Mouse (Mus musculus) B cell, adult (primary cell): ENCODE results near the gene Nle1. TPM values are rescaled to one million over a fixed set of nuclear protein-coding genes. Genes with fewer than 3 reads are reported as not detected.

ENCODE experiments used
- total RNA-seq: library from RNA; stranded (reverse); gene quantifications from 4 replicates; pipeline ENCODE4 v1.2.4, GENCODE M21; 2023; ENCODE audit not compliant: inconsistent age

Nle1 gene
- 64.6 to 73.7 TPM (median 69.9 TPM) in 4 replicates for total RNA-seq

GRCm38 (mm10) chr11:82907651-82908607 is at the start of gene Nle1:
TSS of gene Nle1 (minus strand) at chr11:82908411.

GRCm38 (mm10) chr11:82950736-82951481 is 42.7 kb upstream of the Nle1 start, which contains the start of gene Slfn5:
TSS of gene Slfn5 (plus strand) at chr11:82951349.

GRCm38 (mm10) chr11:82910250-82910649 is 2.0 kb upstream of the Nle1 start, which contains the start of gene Unc45b:
TSS of gene Unc45b (plus strand) at chr11:82910550.

GRCm38 (mm10) chr11:82891936-82892335 is 16.3 kb downstream of the Nle1 start, which contains the start of gene Fndc8:
TSS of gene Fndc8 (plus strand) at chr11:82892124.

GRCm38 (mm10) chr11:82890342-82890762 is 17.9 kb downstream of the Nle1 start, which contains the start of gene Rad51d:
TSS of gene Rad51d (minus strand) at chr11:82890614.

GRCm38 (mm10) chr11:82871031-82871446 is 37.2 kb downstream of the Nle1 start, which contains the start of gene Rffl:
TSS of gene Rffl (minus strand) at chr11:82871210.

Other genes starting within 250 kb of the Nle1 start
- 0.39 TPM in 1 of 4 replicates, not detected in the others for gene Cct6b, start 144.1 kb downstream of the Nle1 start, total RNA-seq
- gene Zfp830, start 144.1 kb downstream of the Nle1 start, total RNA-seq = 39.1 to 42.6 TPM (median 41.3 TPM) in 4 replicates
- gene Lig3, start 127.3 kb downstream of the Nle1 start, total RNA-seq = 32.4 to 37.1 TPM (median 33.9 TPM) in 4 replicates
- 15.3 to 18.5 TPM (median 18.0 TPM) in 4 replicates for gene Rffl, start 37.2 kb downstream of the Nle1 start, total RNA-seq
- 19.3 to 25.6 TPM (median 21.3 TPM) in 4 replicates for gene Rad51d, start 17.8 kb downstream of the Nle1 start, total RNA-seq
- not detected in 4 replicates for gene Fndc8, start 16.3 kb downstream of the Nle1 start, total RNA-seq
- gene Unc45b, start 2.1 kb upstream of the Nle1 start, total RNA-seq = not detected in 4 replicates
- gene Slfn5, start 42.9 kb upstream of the Nle1 start, total RNA-seq = 15.8 to 31.5 TPM (median 20.0 TPM) in 4 replicates
- 17.8 to 28.1 TPM (median 21.1 TPM) in 4 replicates for gene Slfn9, start 83.4 kb upstream of the Nle1 start, total RNA-seq
- 32.8 to 43.5 TPM (median 41.5 TPM) in 4 replicates for gene Slfn8, start 112.4 kb upstream of the Nle1 start, total RNA-seq
- 96.4 to 140 TPM (median 114 TPM) in 4 replicates for gene Slfn2, start 156.7 kb upstream of the Nle1 start, total RNA-seq
- 0.54 to 1.2 TPM (median 0.61 TPM) in 4 replicates for gene Slfn1, start 208.4 kb upstream of the Nle1 start, total RNA-seq